Mouse (Mus musculus): ENCODE data around the gene Il4ra.

The Il4ra gene

GRCm38 (mm10) chr7:125572737-125573136, 20.8 kb downstream of the Il4ra start:
- DNase-seq (ENCODE audit: low read depth, low spot score) = no peak

GRCm38 (mm10) chr7:125573849-125574248, 21.9 kb downstream of the Il4ra start:
- DNase-seq (ENCODE audit: low read depth, low spot score) = no peak

GRCm38 (mm10) chr7:125574832-125575231, 22.9 kb downstream of the Il4ra start:
- DNase-seq (ENCODE audit: low read depth, low spot score) = no peak

- no peak for DNase-seq (ENCODE audit: low read depth, low spot score)
Observed at GRCm38 (mm10) chr7:125575738-125576540, 24.0 kb downstream of the Il4ra start.

GRCm38 (mm10) chr7:125576982-125577381, 25.1 kb downstream of the Il4ra start:
- DNase-seq (ENCODE audit: low read depth, low spot score) = no peak

- no peak for DNase-seq (ENCODE audit: low read depth, low spot score)
Observed at GRCm38 (mm10) chr7:125577486-125578088, 25.7 kb downstream of the Il4ra start.

- no peak for DNase-seq (ENCODE audit: low read depth, low spot score)
Observed at GRCm38 (mm10) chr7:125578106-125578505, 26.2 kb downstream of the Il4ra start.

GRCm38 (mm10) chr7:125579545-125580219, 27.8 kb downstream of the Il4ra start:
- no peak for DNase-seq (ENCODE audit: low read depth, low spot score)

- DNase-seq (ENCODE audit: low read depth, low spot score) = no peak
Observed at GRCm38 (mm10) chr7:125580220-125580549, 28.3 kb downstream of the Il4ra start.

- DNase-seq (ENCODE audit: low read depth, low spot score) = no peak
Observed at GRCm38 (mm10) chr7:125580625-125581316, 28.9 kb downstream of the Il4ra start.

GRCm38 (mm10) chr7:125581317-125581672, 29.4 kb downstream of the Il4ra start:
- peak; percentile 38 for DNase-seq (ENCODE audit: low read depth, low spot score)

GRCm38 (mm10) chr7:125583325-125584004, 31.5 kb downstream of the Il4ra start:
- DNase-seq (ENCODE audit: low read depth, low spot score) = no peak

GRCm38 (mm10) chr7:125584005-125584369, 32.1 kb downstream of the Il4ra start:
- DNase-seq (ENCODE audit: low read depth, low spot score) = no peak

GRCm38 (mm10) chr7:125586355-125586754, 34.4 kb downstream of the Il4ra start:
- no peak for DNase-seq (ENCODE audit: low read depth, low spot score)

- no peak for DNase-seq (ENCODE audit: low read depth, low spot score)
Observed at GRCm38 (mm10) chr7:125588721-125589120, 36.8 kb downstream of the Il4ra start.

GRCm38 (mm10) chr7:125589896-125590295, 38.0 kb downstream of the Il4ra start:
- no peak for DNase-seq (ENCODE audit: low read depth, low spot score)

GRCm38 (mm10) chr7:125593831-125594230, 41.9 kb downstream of the Il4ra start:
- no peak for DNase-seq (ENCODE audit: low read depth, low spot score)

GRCm38 (mm10) chr7:125596406-125596805, 44.5 kb downstream of the Il4ra start:
- no peak for DNase-seq (ENCODE audit: low read depth, low spot score)

- DNase-seq (ENCODE audit: low read depth, low spot score) = no peak
Observed at GRCm38 (mm10) chr7:125597083-125597482, 45.2 kb downstream of the Il4ra start.

GRCm38 (mm10) chr7:125597516-125598347, 45.8 kb downstream of the Il4ra start:
- no peak for DNase-seq (ENCODE audit: low read depth, low spot score)

Data from telencephalon, adult 2 months (tissue).